Mouse (Mus musculus) intestine, embryonic 16.5 days (tissue): Measurements from ENCODE around the gene Ccdc155. TPM values are rescaled to one million over a fixed set of nuclear protein-coding genes. Genes with fewer than 3 reads are reported as not detected.

Experiments
- ATAC-seq: fragments of 200-750 bp; cut with Nextera tagmentation; 2 replicates; pipeline ENCODE4 v1.8.0; 2017; ENCODE audit warnings: moderate TSS enrichment, moderate library complexity
- H3K27ac ChIP-seq: fragments of 300-500 bp; sonication (generic); 2 replicates; pipeline ENCODE4 v1.5.1; 2014; ENCODE audit warnings: mild to moderate bottlenecking, low read length
- H3K27me3 ChIP-seq: fragments of 300-500 bp; sonication (generic); replicated peaks from 2 replicates; pipeline ENCODE4 v1.6.1; 2014; ENCODE audit warnings: low read length, control low read depth, mixed read lengths; ENCODE audit not compliant: control insufficient read depth, insufficient read depth
- H3K36me3 ChIP-seq: fragments of 300-500 bp; sonication (generic); 2 replicates; pipeline ENCODE4 v1.6.1; 2014; ENCODE audit warnings: low read length, control low read depth; ENCODE audit not compliant: control insufficient read depth, insufficient read depth
- H3K4me1 ChIP-seq: fragments of 300-500 bp; sonication (generic); 2 replicates; pipeline ENCODE4 v1.6.1; 2014; ENCODE audit warnings: low read length, control low read depth, mixed read lengths; ENCODE audit not compliant: control insufficient read depth, insufficient read depth
- H3K4me2 ChIP-seq: fragments of 300-500 bp; sonication (generic); 2 replicates; pipeline ENCODE4 v1.6.1; 2014; ENCODE audit warnings: low read depth, low read length, control low read depth
- H3K4me3 ChIP-seq: fragments of 300-500 bp; sonication (generic); 2 replicates; pipeline ENCODE4 v1.5.1; 2014; ENCODE audit warnings: mild to moderate bottlenecking, low read length
- H3K9ac ChIP-seq: fragments of 300-500 bp; sonication (generic); 2 replicates; pipeline ENCODE4 v1.6.1; 2014; ENCODE audit warnings: low read depth, low read length
- H3K9me3 ChIP-seq: fragments of 300-500 bp; sonication (generic); 2 replicates; pipeline ENCODE4 v1.6.1; 2016; ENCODE audit warnings: low read length, control low read depth; ENCODE audit not compliant: control insufficient read depth
- WGBS: fragments of 180-500 bp; shearing (Covaris S2); extraction: QIAGEN DNeasy Blood & Tissue Kit; methylation state at CpG from one replicate; pipeline ENCODE4 v1.1.7; 2014; 5-methylcytosine and 5-hydroxymethylcytosine counted together
- polyA plus RNA-seq: library from polyadenylated mRNA; unstranded; fragments of >200 nt; fragmentation: Nextera tagmentation; extraction: Ambion mirVana; gene quantifications from 2 replicates; pipeline ENCODE4 v1.2.1, GENCODE M21; 2015

Gene Ccdc155
- polyA plus RNA-seq, 1 experiment from 2014 or later, result 0.44 TPM

DNA sequence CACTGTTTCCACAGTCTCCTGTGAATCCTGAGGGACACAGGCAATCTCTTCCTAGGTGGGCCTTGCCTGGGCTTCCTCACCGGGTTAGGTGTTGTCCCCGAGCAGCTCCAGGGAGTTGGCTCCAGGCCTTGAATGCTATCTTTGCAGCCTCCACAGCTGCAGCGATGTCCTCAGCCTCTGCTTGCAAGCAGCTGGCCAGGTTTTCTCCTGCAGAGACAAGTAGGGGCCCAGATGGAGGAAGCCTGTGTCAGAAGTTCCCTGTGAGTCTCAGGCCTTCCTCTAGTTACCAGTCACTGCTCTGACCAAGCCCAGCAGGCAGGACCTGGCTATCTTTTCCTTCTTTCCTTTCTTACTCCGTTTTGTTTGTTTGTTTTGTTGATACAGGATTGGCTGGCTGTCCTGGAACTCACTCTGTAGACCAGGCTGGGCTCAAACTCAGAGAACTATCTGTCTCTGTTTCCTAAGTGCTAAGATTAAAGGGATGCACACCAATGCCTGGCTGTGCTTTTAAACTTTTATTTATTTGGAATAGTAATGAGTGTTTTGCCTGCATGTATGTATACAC lies 56.1 kb downstream of the Ccdc155 start:
- Histone ChIP-seq H3K36me3 (peaks cover 11% of the 10 kb centered on the region; the same call in 1 of the 2 replicates), H3K4me1 (peaks cover 26% of the 10 kb centered on the region; the same call in 1 of the 2 replicates), H3K4me3 (no peak overlapping the region), H3K4me2 (no peak overlapping the region), H3K27me3 (no peaks in the 10 kb centered on the region), H3K9ac (peak overlapping the region; percentile 12; the same call in 1 of the 2 replicates), H3K9me3 (no peaks in the 10 kb centered on the region), H3K27ac (peak overlapping the region; percentile 8)
- 53% methylated on average over 4 of the region's 4 CpGs for WGBS
- no peak for ATAC-seq

- H3K9me3 ChIP-seq, result no peaks in the 10 kb centered on the region
- H3K27me3 ChIP-seq, result no peaks in the 10 kb centered on the region
- 72% methylated on average over 11 of the region's 11 CpGs for whole genome bisulfite sequencing
- peaks cover 21% of the 10 kb centered on the region; the same call in 1 of the 2 replicates for H3K4me1 ChIP-seq
- H3K27ac ChIP-seq, result no peak overlapping the region
- H3K4me2 ChIP-seq, result no peak overlapping the region
- H3K4me3 ChIP-seq, result no peak overlapping the region
- peaks cover 15% of the 10 kb centered on the region; the same call in 1 of the 2 replicates for H3K36me3 ChIP-seq
- no peak for ATAC-seq
- H3K9ac ChIP-seq, result no peak overlapping the region
Observed at GRCm38 (mm10) chr7:45147899-45148298, 56.8 kb downstream of the Ccdc155 start.

DNA sequence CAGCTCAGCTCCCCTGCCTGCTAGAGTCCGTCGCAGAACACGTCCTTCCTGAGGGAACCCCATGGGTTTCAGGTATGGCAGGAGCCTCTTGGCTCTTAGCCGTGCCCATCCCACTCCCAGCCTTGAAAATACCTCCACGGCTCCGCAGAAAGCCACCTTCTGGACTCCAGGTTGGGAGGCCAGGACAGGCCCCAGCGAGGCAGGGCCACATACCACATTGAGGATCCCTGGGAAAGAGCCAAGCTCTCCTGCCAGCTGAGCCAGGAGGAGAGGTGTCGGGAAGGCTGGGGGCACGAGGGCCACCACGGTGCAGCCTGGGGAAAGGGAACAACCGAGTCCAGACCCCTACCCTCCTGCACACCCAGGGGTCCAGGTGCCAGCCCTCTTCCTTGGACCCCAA lies 57.4 kb downstream of the Ccdc155 start:
- Histone ChIP-seq H3K4me1 (peaks cover 21% of the 10 kb centered on the region; the same call in 1 of the 2 replicates), H3K4me2 (no peak overlapping the region), H3K27me3 (no peaks in the 10 kb centered on the region), H3K27ac (no peak overlapping the region), H3K9me3 (no peaks in the 10 kb centered on the region), H3K4me3 (no peak overlapping the region), H3K36me3 (peaks cover 16% of the 10 kb centered on the region; the same call in 1 of the 2 replicates), H3K9ac (no peak overlapping the region)
- ATAC-seq, result no peak
- 95% methylated on average over 11 of the region's 11 CpGs for WGBS

GRCm38 (mm10) chr7:45145460-45145859 lies 59.2 kb downstream of the Ccdc155 start:
- Histone ChIP-seq H3K4me2 (no peak overlapping the region), H3K9me3 (no peaks in the 10 kb centered on the region), H3K27ac (no peak overlapping the region), H3K27me3 (no peaks in the 10 kb centered on the region), H3K9ac (no peak overlapping the region), H3K4me3 (no peak overlapping the region), H3K36me3 (peaks cover 16% of the 10 kb centered on the region), H3K4me1 (peaks cover 18% of the 10 kb centered on the region; the same call in 1 of the 2 replicates)
- 95% methylated on average over 8 of the region's 8 CpGs for WGBS
- no peak for ATAC-seq

GRCm38 (mm10) chr7:45144368-45145174 lies 60.1 kb downstream of the Ccdc155 start:
- Histone ChIP-seq H3K4me3 (no peak overlapping the region), H3K27ac (no peak overlapping the region), H3K27me3 (no peaks in the 10 kb centered on the region), H3K4me1 (peaks cover 13% of the 10 kb centered on the region; the same call in 1 of the 2 replicates), H3K36me3 (peaks cover 16% of the 10 kb centered on the region), H3K9me3 (no peaks in the 10 kb centered on the region), H3K4me2 (no peak overlapping the region), H3K9ac (no peak overlapping the region)
- ATAC-seq, result no peak
- 88% methylated on average over 13 of the region's 13 CpGs for WGBS

GRCm38 (mm10) chr7:45141914-45142313 lies 62.8 kb downstream of the Ccdc155 start:
- Histone ChIP-seq H3K4me3 (no peak overlapping the region), H3K27me3 (no peaks in the 10 kb centered on the region), H3K36me3 (peaks cover 16% of the 10 kb centered on the region), H3K9ac (no peak overlapping the region), H3K4me1 (no peaks in the 10 kb centered on the region), H3K27ac (no peak overlapping the region), H3K4me2 (no peak overlapping the region), H3K9me3 (no peaks in the 10 kb centered on the region)
- ATAC-seq, result no peak
- WGBS, result 87% methylated on average over 5 of the region's 5 CpGs

DNA sequence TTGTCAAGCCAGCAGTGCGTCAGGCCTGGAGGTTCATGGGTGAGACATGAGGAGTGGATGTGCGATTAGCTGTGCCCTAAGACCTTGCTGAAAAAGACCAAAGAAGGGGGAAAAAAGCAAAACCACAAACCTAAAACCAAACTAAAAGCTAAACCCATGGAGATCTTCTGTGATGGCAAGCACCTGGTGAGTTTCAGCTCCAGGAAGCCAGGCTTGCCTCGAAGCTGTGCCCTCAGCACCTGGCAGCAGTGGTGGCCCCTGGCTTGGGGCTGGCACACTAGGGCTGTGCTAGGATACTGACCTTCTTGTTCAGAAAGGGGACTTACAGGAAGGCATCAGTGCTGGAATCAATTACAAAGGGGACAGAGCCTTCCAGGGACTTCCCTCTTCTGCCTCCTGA lies 63.4 kb downstream of the Ccdc155 start:
- Histone ChIP-seq H3K27ac (no peak overlapping the region), H3K9ac (no peak overlapping the region), H3K4me1 (no peaks in the 10 kb centered on the region), H3K27me3 (no peaks in the 10 kb centered on the region), H3K4me3 (no peak overlapping the region), H3K9me3 (no peaks in the 10 kb centered on the region), H3K4me2 (no peak overlapping the region), H3K36me3 (peaks cover 16% of the 10 kb centered on the region)
- WGBS, result 85% methylated on average over 3 of the region's 3 CpGs
- ATAC-seq, result no peak

DNA sequence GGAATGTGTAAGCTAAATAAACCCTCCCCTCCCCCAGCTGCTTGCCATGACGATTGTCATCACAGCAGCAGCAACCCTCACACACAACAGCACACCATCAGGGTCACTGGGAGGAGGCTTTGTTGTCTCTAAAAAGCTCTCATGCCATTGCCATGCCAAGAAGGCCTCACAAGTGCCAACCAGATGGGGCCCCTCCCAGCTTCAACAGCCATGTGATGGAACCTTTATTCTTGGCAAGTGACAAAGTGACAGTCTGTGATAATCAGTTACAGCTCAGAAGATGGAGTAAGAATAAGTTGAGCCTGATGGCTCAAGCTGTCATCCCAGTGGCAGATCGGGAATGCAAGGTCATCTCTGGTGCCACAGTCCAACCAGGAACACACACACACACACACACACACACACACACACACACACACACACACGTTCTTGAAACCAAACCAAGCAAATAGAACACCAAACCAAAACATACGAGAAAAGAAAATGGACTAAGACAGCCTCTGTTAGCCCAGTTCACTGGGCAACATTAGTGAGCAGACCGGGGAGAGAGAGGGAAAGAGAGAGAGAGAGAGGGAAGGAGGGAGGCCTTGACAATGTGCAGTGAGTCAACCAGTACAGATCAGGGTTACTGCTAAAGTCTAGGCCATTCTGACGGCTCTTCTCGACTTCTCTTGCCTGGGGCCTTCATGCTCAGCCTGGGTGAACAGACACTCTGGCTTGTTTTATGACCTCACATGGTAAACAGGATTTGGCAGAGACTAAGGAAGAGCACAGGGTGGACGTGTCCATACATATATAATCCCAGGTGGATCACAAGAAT lies 64.6 kb downstream of the Ccdc155 start:
- Histone ChIP-seq H3K4me3 (no peak overlapping the region), H3K4me1 (no peaks in the 10 kb centered on the region; the same call in 1 of the 2 replicates), H3K27ac (no peak overlapping the region), H3K27me3 (no peaks in the 10 kb centered on the region), H3K4me2 (no peak overlapping the region), H3K36me3 (peaks cover 14% of the 10 kb centered on the region), H3K9ac (no peak overlapping the region), H3K9me3 (no peaks in the 10 kb centered on the region)
- no peak for ATAC-seq
- 70% methylated on average over 8 of the region's 8 CpGs for WGBS

DNA sequence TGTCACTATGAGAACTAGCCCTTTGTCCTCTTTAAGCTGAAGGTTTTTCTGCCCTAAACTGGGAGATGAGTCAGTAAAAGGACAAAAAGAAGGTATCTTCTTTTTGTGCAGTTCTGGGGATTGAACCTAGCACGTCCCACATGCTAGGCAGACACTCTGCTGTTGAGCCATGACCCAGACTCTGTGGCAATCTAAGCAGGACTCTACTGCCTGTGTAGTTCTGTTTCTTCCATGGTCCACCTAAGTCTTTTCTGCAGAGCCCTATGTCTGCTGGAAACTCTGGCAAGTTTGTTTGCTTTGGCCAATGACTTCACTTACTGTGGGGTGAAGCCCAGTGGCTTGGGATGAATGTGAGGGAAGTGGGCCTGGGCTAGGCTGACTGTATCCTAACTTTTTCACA lies 66.3 kb downstream of the Ccdc155 start:
- H3K27ac ChIP-seq, result no peak overlapping the region
- ATAC-seq, result no peak
- H3K9ac ChIP-seq, result no peak overlapping the region
- H3K9me3 ChIP-seq, result peaks cover under 1% of the 10 kb centered on the region; the same call in 1 of the 2 replicates
- H3K27me3 ChIP-seq, result no peaks in the 10 kb centered on the region
- H3K4me3 ChIP-seq, result no peak overlapping the region
- peaks cover 3% of the 10 kb centered on the region; the same call in 1 of the 2 replicates for H3K4me1 ChIP-seq
- peaks cover 6% of the 10 kb centered on the region for H3K36me3 ChIP-seq
- H3K4me2 ChIP-seq, result no peak overlapping the region
- WGBS, result 92% methylated on average over 1 of the region's 1 CpGs
